Mouse (Mus musculus): ENCODE measurements around the gene Mrpl53.

Gene Mrpl53

GRCm38 (mm10) chr6:83092416-83093127 lies 16.3 kb upstream of the Mrpl53 start:
- no peak for DNase-seq (ENCODE audit: low spot score in 2 of 2)

- DNase-seq (ENCODE audit: low spot score in 2 of 2) = no peak
These were observed 12.9 kb upstream of the Mrpl53 start for GRCm38 (mm10) chr6:83095968-83096367.

GRCm38 (mm10) chr6:83098411-83098810 lies 10.4 kb upstream of the Mrpl53 start:
- no peak for DNase-seq (ENCODE audit: low spot score in 2 of 2)

- peak; percentile 89 for DNase-seq (ENCODE audit: low spot score in 2 of 2)
These were observed 7.5 kb upstream of the Mrpl53 start, which contains the start of the genes Ccdc142 and Gm42688 for GRCm38 (mm10) chr6:83101316-83101687. Gene Ccdc142 (plus strand): TSS chr6:83101601. Gene Gm42688 (plus strand): TSS chr6:83101617.

- DNase-seq (ENCODE audit: low spot score in 2 of 2) = peak in 1 of 2 experiments; percentile 50
These were observed 6.9 kb upstream of the Mrpl53 start for GRCm38 (mm10) chr6:83101688-83102556.

- no peak for DNase-seq (ENCODE audit: low spot score in 2 of 2)
These were observed 5.7 kb upstream of the Mrpl53 start for GRCm38 (mm10) chr6:83103130-83103650.

- DNase-seq (ENCODE audit: low spot score in 2 of 2) = no peak
These were observed 4.7 kb upstream of the Mrpl53 start for GRCm38 (mm10) chr6:83104158-83104557.

- no peak for DNase-seq (ENCODE audit: low spot score in 2 of 2)
These were observed 1.1 kb upstream of the Mrpl53 start for GRCm38 (mm10) chr6:83107566-83108400.

- no peak for DNase-seq (ENCODE audit: low spot score in 2 of 2)
These were observed 2.8 kb downstream of the Mrpl53 start for GRCm38 (mm10) chr6:83111510-83112136.

GRCm38 (mm10) chr6:83115011-83115671 lies 6.3 kb downstream of the Mrpl53 start, which contains the start of gene Mogs:
Gene Mogs (plus strand): TSS chr6:83115496.
- peak; percentile 86 to 90 for DNase-seq (ENCODE audit: low spot score in 2 of 2)

GRCm38 (mm10) chr6:83115682-83116372 lies 7.0 kb downstream of the Mrpl53 start:
- DNase-seq (ENCODE audit: low spot score in 2 of 2) = no peak

- DNase-seq (ENCODE audit: low spot score in 2 of 2) = no peak
These were observed 7.7 kb downstream of the Mrpl53 start for GRCm38 (mm10) chr6:83116373-83117164.

- DNase-seq (ENCODE audit: low spot score in 2 of 2) = no peak
These were observed 8.3 kb downstream of the Mrpl53 start for GRCm38 (mm10) chr6:83117165-83117438.

- no peak for DNase-seq (ENCODE audit: low spot score in 2 of 2)
These were observed 8.8 kb downstream of the Mrpl53 start for GRCm38 (mm10) chr6:83117616-83118015.

GRCm38 (mm10) chr6:83118369-83118768 lies 9.5 kb downstream of the Mrpl53 start:
- no peak for DNase-seq (ENCODE audit: low spot score in 2 of 2)

GRCm38 (mm10) chr6:83118825-83119733 lies 10.2 kb downstream of the Mrpl53 start:
- DNase-seq (ENCODE audit: low spot score in 2 of 2) = no peak

GRCm38 (mm10) chr6:83119734-83120051 lies 10.9 kb downstream of the Mrpl53 start:
- no peak for DNase-seq (ENCODE audit: low spot score in 2 of 2)

All from right cerebral cortex, postnatal 36 days (tissue).